Mouse (Mus musculus): ENCODE results near the gene Minar1. TPM values are rescaled to one million over a fixed set of nuclear protein-coding genes. Genes with fewer than 3 reads are reported as not detected.

The Minar1 gene
- polyA plus RNA-seq, 1 experiment: not detected

- peaks cover 9% of the 10 kb centered on the region; the same call in 1 of the 2 replicates for H3K27me3 ChIP-seq (ENCODE audit: control insufficient read depth, insufficient read depth, low read length)
- H3K4me3 ChIP-seq (ENCODE audit: low read depth, low read length): no peak overlapping the region
- H3K4me1 ChIP-seq (ENCODE audit: control insufficient read depth, insufficient read depth, insufficient read length, low read length): peaks cover 4% of the 10 kb centered on the region
- H3K36me3 ChIP-seq (ENCODE audit: control insufficient read depth, insufficient read depth, low read length): no peaks in the 10 kb centered on the region
- H3K27ac ChIP-seq (ENCODE audit: insufficient read depth, low read depth, low read length): no peak overlapping the region
- WGBS: 30% methylated on average over 6 of the region's 6 CpGs
- TF ChIP-seq CTCF (IDR thresholded peaks at IDR 0.05; ENCODE audit: extremely low read depth, insufficient read length, insufficient replicate concordance, low read depth, low read length): no peak
- no peak for TF ChIP-seq POLR2A (IDR thresholded peaks at IDR 0.05; ENCODE audit: low read depth, low read length)
These were observed 2.6 kb downstream of the Minar1 start for GRCm38 (mm10) chr9:89620347-89620746.

- 96% methylated on average over 2 of the region's 2 CpGs for WGBS
- TF ChIP-seq CTCF (IDR thresholded peaks at IDR 0.05; ENCODE audit: extremely low read depth, insufficient read length, insufficient replicate concordance, low read depth, low read length): no peak
- no peak for TF ChIP-seq POLR2A (IDR thresholded peaks at IDR 0.05; ENCODE audit: low read depth, low read length)
- H3K36me3 ChIP-seq (ENCODE audit: control insufficient read depth, insufficient read depth, low read length): no peaks in the 10 kb centered on the region
- H3K27ac ChIP-seq (ENCODE audit: insufficient read depth, low read depth, low read length): no peak overlapping the region
- no peak overlapping the region for H3K4me3 ChIP-seq (ENCODE audit: low read depth, low read length)
- H3K27me3 ChIP-seq (ENCODE audit: control insufficient read depth, insufficient read depth, low read length): no peaks in the 10 kb centered on the region
- H3K4me1 ChIP-seq (ENCODE audit: control insufficient read depth, insufficient read depth, insufficient read length, low read length): no peaks in the 10 kb centered on the region
These were observed 6.0 kb downstream of the Minar1 start for GRCm38 (mm10) chr9:89616946-89617345.

- no peak overlapping the region for H3K27ac ChIP-seq (ENCODE audit: insufficient read depth, low read depth, low read length)
- WGBS: 32% methylated on average over 4 of the region's 4 CpGs
- no peak overlapping the region for H3K4me3 ChIP-seq (ENCODE audit: low read depth, low read length)
- no peaks in the 10 kb centered on the region for H3K27me3 ChIP-seq (ENCODE audit: control insufficient read depth, insufficient read depth, low read length)
- H3K36me3 ChIP-seq (ENCODE audit: control insufficient read depth, insufficient read depth, low read length): no peaks in the 10 kb centered on the region
- no peak for TF ChIP-seq CTCF (IDR thresholded peaks at IDR 0.05; ENCODE audit: extremely low read depth, insufficient read length, insufficient replicate concordance, low read depth, low read length)
- no peak for TF ChIP-seq POLR2A (IDR thresholded peaks at IDR 0.05; ENCODE audit: low read depth, low read length)
- H3K4me1 ChIP-seq (ENCODE audit: control insufficient read depth, insufficient read depth, insufficient read length, low read length): peaks cover 8% of the 10 kb centered on the region; the same call in 1 of the 2 replicates
These were observed 12.3 kb downstream of the Minar1 start for GRCm38 (mm10) chr9:89610592-89610991.

- no peaks in the 10 kb centered on the region for H3K27me3 ChIP-seq (ENCODE audit: control insufficient read depth, insufficient read depth, low read length)
- no peak overlapping the region for H3K4me3 ChIP-seq (ENCODE audit: low read depth, low read length)
- no peak for TF ChIP-seq POLR2A (IDR thresholded peaks at IDR 0.05; ENCODE audit: low read depth, low read length)
- TF ChIP-seq CTCF (IDR thresholded peaks at IDR 0.05; ENCODE audit: extremely low read depth, insufficient read length, insufficient replicate concordance, low read depth, low read length): no peak
- H3K4me1 ChIP-seq (ENCODE audit: control insufficient read depth, insufficient read depth, insufficient read length, low read length): peaks cover 8% of the 10 kb centered on the region; the same call in 1 of the 2 replicates
- H3K27ac ChIP-seq (ENCODE audit: insufficient read depth, low read depth, low read length): no peak overlapping the region
- WGBS: 34% methylated on average over 7 of the region's 7 CpGs
- H3K36me3 ChIP-seq (ENCODE audit: control insufficient read depth, insufficient read depth, low read length): no peaks in the 10 kb centered on the region
These were observed 15.6 kb downstream of the Minar1 start for GRCm38 (mm10) chr9:89607321-89607720.

- WGBS: 24% methylated on average over 11 of the region's 11 CpGs
- no peak overlapping the region for H3K4me3 ChIP-seq (ENCODE audit: low read depth, low read length)
- H3K27ac ChIP-seq (ENCODE audit: insufficient read depth, low read depth, low read length): no peak overlapping the region
- TF ChIP-seq POLR2A (IDR thresholded peaks at IDR 0.05; ENCODE audit: low read depth, low read length) (no peak), CTCF (IDR thresholded peaks at IDR 0.05; ENCODE audit: extremely low read depth, insufficient read length, insufficient replicate concordance, low read depth, low read length) (no peak)
- no peaks in the 10 kb centered on the region for H3K27me3 ChIP-seq (ENCODE audit: control insufficient read depth, insufficient read depth, low read length)
- H3K36me3 ChIP-seq (ENCODE audit: control insufficient read depth, insufficient read depth, low read length): no peaks in the 10 kb centered on the region
- peaks cover 8% of the 10 kb centered on the region; the same call in 1 of the 2 replicates for H3K4me1 ChIP-seq (ENCODE audit: control insufficient read depth, insufficient read depth, insufficient read length, low read length)
These were observed 16.7 kb downstream of the Minar1 start for GRCm38 (mm10) chr9:89606256-89606655.

GRCm38 (mm10) chr9:89601891-89602290 is 21.0 kb downstream of the Minar1 start:
- TF ChIP-seq POLR2A (IDR thresholded peaks at IDR 0.05; ENCODE audit: low read depth, low read length) (no peak), CTCF (IDR thresholded peaks at IDR 0.05; ENCODE audit: extremely low read depth, insufficient read length, insufficient replicate concordance, low read depth, low read length) (no peak)
- Histone ChIP-seq H3K27me3 (ENCODE audit: control insufficient read depth, insufficient read depth, low read length) (no peaks in the 10 kb centered on the region), H3K4me1 (ENCODE audit: control insufficient read depth, insufficient read depth, insufficient read length, low read length) (peaks cover under 1% of the 10 kb centered on the region; the same call in 1 of the 2 replicates), H3K4me3 (ENCODE audit: low read depth, low read length) (no peak overlapping the region), H3K36me3 (ENCODE audit: control insufficient read depth, insufficient read depth, low read length) (no peaks in the 10 kb centered on the region), H3K27ac (ENCODE audit: insufficient read depth, low read depth, low read length) (no peak overlapping the region)
- 91% methylated on average over 9 of the region's 9 CpGs for WGBS

- Histone ChIP-seq H3K27me3 (ENCODE audit: control insufficient read depth, insufficient read depth, low read length) (no peaks in the 10 kb centered on the region), H3K36me3 (ENCODE audit: control insufficient read depth, insufficient read depth, low read length) (no peaks in the 10 kb centered on the region), H3K4me3 (ENCODE audit: low read depth, low read length) (no peak overlapping the region), H3K27ac (ENCODE audit: insufficient read depth, low read depth, low read length) (no peak overlapping the region), H3K4me1 (ENCODE audit: control insufficient read depth, insufficient read depth, insufficient read length, low read length) (no peaks in the 10 kb centered on the region)
- TF ChIP-seq CTCF (IDR thresholded peaks at IDR 0.05; ENCODE audit: extremely low read depth, insufficient read length, insufficient replicate concordance, low read depth, low read length): no peak
- no peak for TF ChIP-seq POLR2A (IDR thresholded peaks at IDR 0.05; ENCODE audit: low read depth, low read length)
- WGBS: 85% methylated on average over 7 of the region's 7 CpGs
These were observed 22.2 kb downstream of the Minar1 start for GRCm38 (mm10) chr9:89600677-89601076.

Measured in small intestine, adult 2 months (tissue).